Mouse (Mus musculus): ENCODE data around the gene Thada.

GRCm38 (mm10) chr17:84422001-84422785, 43.8 kb downstream of the Thada start:
- TF ChIP-seq CTCF (IDR thresholded peaks at IDR 0.05), result no peak
- TF ChIP-seq POLR2A (IDR thresholded peaks at IDR 0.05; ENCODE audit: insufficient read depth, low read depth, low read length), result no peak
- TF ChIP-seq EP300 (IDR thresholded peaks at IDR 0.05; ENCODE audit: insufficient read depth, low read depth, low read length), result peak; percentile 78

Data from heart, adult 2 months (tissue).